Mouse (Mus musculus): Measurements from ENCODE around the gene Prkaca. TPM values are rescaled to one million over a fixed set of nuclear protein-coding genes. Genes with fewer than 3 reads are reported as not detected.

The Prkaca gene
- total and polyA plus RNA-seq, 3 experiments: 24.7 to 74.9 TPM; not detected in 1

DNA sequence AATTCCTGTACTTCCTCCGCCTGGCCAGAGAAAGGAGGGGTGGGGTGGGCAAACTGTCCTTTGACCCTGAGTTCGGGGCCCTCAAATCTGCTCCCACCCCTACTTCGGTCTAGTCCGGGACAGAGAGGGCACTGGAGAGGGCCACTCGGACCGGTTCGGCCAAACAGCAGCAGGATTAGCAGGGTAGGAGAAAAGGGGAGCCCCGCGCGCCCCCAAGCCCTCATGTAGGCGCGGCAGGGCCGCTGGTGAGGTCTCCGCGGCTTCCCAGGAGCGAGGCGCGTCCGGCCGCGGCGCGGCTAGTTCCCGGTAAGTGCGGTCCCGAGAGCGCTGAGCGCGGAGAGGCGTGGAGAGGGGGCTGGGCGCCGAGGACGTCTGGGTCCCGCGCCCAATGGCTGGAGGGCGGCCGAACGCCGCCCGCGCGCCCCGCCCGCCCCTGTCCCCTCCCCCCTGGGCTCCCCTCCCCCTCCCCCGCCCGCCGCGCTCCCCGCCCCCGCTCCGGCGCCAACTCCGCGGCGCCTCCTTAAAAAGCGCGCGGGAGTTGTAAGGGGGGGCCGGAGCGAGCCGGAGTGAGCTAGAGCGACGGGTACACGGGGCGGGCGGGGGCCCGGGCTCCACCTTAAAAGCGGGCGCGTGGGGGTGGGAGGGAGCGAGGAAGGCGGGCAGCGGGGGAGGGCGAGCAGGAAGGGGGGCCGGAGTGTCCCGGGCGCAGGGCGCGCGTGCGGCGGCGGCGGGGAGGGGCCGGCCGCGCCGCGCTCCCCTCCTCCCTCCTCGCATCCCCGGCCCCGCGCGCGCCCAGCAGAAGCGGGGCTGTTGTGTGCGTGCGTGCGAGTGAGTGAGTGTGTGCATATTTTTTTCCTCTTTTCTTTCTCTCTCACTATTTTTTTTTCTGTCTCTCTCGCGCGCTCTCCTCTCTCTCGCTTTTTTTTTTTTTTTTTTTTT lies 24.0 kb downstream of the Prkaca start:
- peak; percentile 93 for DNase-seq (ENCODE audit: low read depth, low spot score)
- Histone ChIP-seq H3K9ac (ENCODE audit: control insufficient read depth, low read depth, low read length, poor library complexity, severe bottlenecking) (peak overlapping the region; percentile 97), H3K4me3 (ENCODE audit: control insufficient read depth in 1 of 2, insufficient read depth in 1 of 2, low read depth in 2 of 2, low read length in 2 of 2) (peak overlapping the region; percentile 83 to 98), H3K27me3 (ENCODE audit: control insufficient read depth in 1 of 2, insufficient read depth in 2 of 2, low read length in 2 of 2) (no peaks in the 10 kb centered on the region), H3K9me3 (replicated peaks; ENCODE audit: insufficient read depth, low read length) (no peaks in the 10 kb centered on the region), H3K36me3 (ENCODE audit: control insufficient read depth in 1 of 2, insufficient read depth in 2 of 2, low read length in 2 of 2) (peaks cover 3 to 12% of the 10 kb centered on the region in 2 experiments; a peak in 2 of 4 replicates), H3K4me1 (ENCODE audit: control insufficient read depth in 1 of 2, insufficient read depth in 2 of 2, low read length in 2 of 2) (peaks cover 4 to 20% of the 10 kb centered on the region in 2 experiments), H3K27ac (ENCODE audit: control insufficient read depth, low read depth, low read length) (peak overlapping the region; percentile 91), H3K79me2 (ENCODE audit: control insufficient read depth, insufficient read depth, low read length, poor library complexity) (peaks cover 20% of the 10 kb centered on the region)
- no peak for TF ChIP-seq CHD2 (IDR thresholded peaks at IDR 0.05; ENCODE audit: low read length)
- peak; percentile 71; the same call in 1 of the 2 replicates for TF ChIP-seq ZMIZ1 (IDR thresholded peaks at IDR 0.05; ENCODE audit: low read depth, low read length)
- peak; percentile 74 to 89 for TF ChIP-seq POLR2A (IDR thresholded peaks at IDR 0.05; ENCODE audit: control insufficient read depth in 1 of 2, insufficient read depth in 1 of 2, low read depth in 1 of 2, low read length in 2 of 2, poor library complexity in 1 of 2)
- TF ChIP-seq MYC (IDR thresholded peaks at IDR 0.05; ENCODE audit: low read depth, low read length): 0 out of 2 replicates have a peak, but pooled peaks have one; percentile 22
- no peak for TF ChIP-seq RAD21 (IDR thresholded peaks at IDR 0.05; ENCODE audit: low read depth, low read length)
- no peak for TF ChIP-seq USF2 (IDR thresholded peaks at IDR 0.05; ENCODE audit: borderline replicate concordance in 1 of 2, insufficient read depth in 1 of 2, low read depth in 1 of 2, low read length in 2 of 2)
- no peak for TF ChIP-seq NRF1 (IDR thresholded peaks at IDR 0.05; ENCODE audit: insufficient read depth, low read depth, low read length, poor library complexity, severe bottlenecking)
- no peak for TF ChIP-seq ZC3H11A (IDR thresholded peaks at IDR 0.05; ENCODE audit: low read depth, low read length)
- TF ChIP-seq RCOR1 (IDR thresholded peaks at IDR 0.05; ENCODE audit: low read depth, low read length): no peak
- TF ChIP-seq KAT2A (conservative IDR thresholded peaks at IDR 0.05; ENCODE audit: low read depth, low read length): no peak; the same call in 1 of the 2 replicates
- no peak for TF ChIP-seq CHD1 (IDR thresholded peaks at IDR 0.05; ENCODE audit: low read depth, low read length)
- TF ChIP-seq MXI1 (IDR thresholded peaks at IDR 0.05; ENCODE audit: low read depth, low read length): 0 out of 2 replicates have a peak, but pooled peaks have one; percentile 36
- TF ChIP-seq POLR2AphosphoS2 (IDR thresholded peaks at IDR 0.05; ENCODE audit: low read length): peak; percentile 87; the same call in 1 of the 2 replicates
- TF ChIP-seq GATA1 (IDR thresholded peaks at IDR 0.05; ENCODE audit: low read depth, low read length): no peak
- peak; percentile 52 for TF ChIP-seq SIN3A (IDR thresholded peaks at IDR 0.05; ENCODE audit: low read length)
- peak; percentile 87 for TF ChIP-seq NELFE (IDR thresholded peaks at IDR 0.05; ENCODE audit: low read depth, low read length)
- peak; percentile 90 for TF ChIP-seq ZNF384 (IDR thresholded peaks at IDR 0.05; ENCODE audit: low read depth, low read length)
- no peak for TF ChIP-seq MAX (IDR thresholded peaks at IDR 0.05; ENCODE audit: low read length)
- no peak for TF ChIP-seq GABPA (IDR thresholded peaks at IDR 0.05; ENCODE audit: low read depth, low read length)
- no peak for TF ChIP-seq ETS1 (IDR thresholded peaks at IDR 0.05; ENCODE audit: low read depth, low read length)
- no peak for TF ChIP-seq MYB (IDR thresholded peaks at IDR 0.05; ENCODE audit: low read depth, low read length)
- peak; percentile 49; the same call in 1 of the 2 replicates for TF ChIP-seq HCFC1 (IDR thresholded peaks at IDR 0.05; ENCODE audit: low read depth, low read length)
- 0 out of 6 replicates have a peak, but pooled peaks of 1 of the 3 experiments have one; percentile 3 for TF ChIP-seq CTCF (IDR thresholded peaks at IDR 0.05 in 2 of 3, conservative IDR thresholded peaks at IDR 0.05 in 1 of 3; ENCODE audit: control insufficient read depth in 1 of 3, insufficient read depth in 1 of 3, low read depth in 2 of 3, low read length in 3 of 3, poor library complexity in 1 of 3, severe bottlenecking in 1 of 3)
- TF ChIP-seq SMC3 (IDR thresholded peaks at IDR 0.05; ENCODE audit: low read depth, low read length): no peak
- no peak for TF ChIP-seq TAL1 (IDR thresholded peaks at IDR 0.05; ENCODE audit: low read length)
- TF ChIP-seq MAZ (IDR thresholded peaks at IDR 0.05; ENCODE audit: low read depth, low read length): peak; percentile 95
- no peak for TF ChIP-seq TCF12 (IDR thresholded peaks at IDR 0.05; ENCODE audit: low read depth, low read length)
- TF ChIP-seq TBP (IDR thresholded peaks at IDR 0.05; ENCODE audit: low read depth, low read length): peak; percentile 47; the same call in 1 of the 2 replicates
- TF ChIP-seq POLR2AphosphoS5 (IDR thresholded peaks at IDR 0.05; ENCODE audit: borderline replicate concordance, low read depth, low read length): no peak
- no peak for TF ChIP-seq UBTF (IDR thresholded peaks at IDR 0.05; ENCODE audit: borderline replicate concordance, insufficient read depth, low read depth, low read length)
- TF ChIP-seq MEF2A (IDR thresholded peaks at IDR 0.05; ENCODE audit: extremely low read depth, insufficient replicate concordance, low read depth, low read length, poor library complexity, severe bottlenecking): no peak
- no peak for TF ChIP-seq ELF1 (IDR thresholded peaks at IDR 0.05; ENCODE audit: low read depth, low read length)
- no peak for TF ChIP-seq MAFK (IDR thresholded peaks at IDR 0.05; ENCODE audit: borderline replicate concordance, low read depth, low read length)
- TF ChIP-seq BHLHE40 (IDR thresholded peaks at IDR 0.05; ENCODE audit: borderline replicate concordance, low read depth, low read length): no peak
- no peak for TF ChIP-seq JUND (IDR thresholded peaks at IDR 0.05; ENCODE audit: low read depth, low read length)

Measured in MEL (cell line).